Mouse (Mus musculus) C2C12 (cell line): ENCODE measurements at regions not wholly inside any gene's neighbourhood (a gene's known extent, or its start where the extent isn't known, plus 50 kb on each side); places are given as distances from the start of the nearest gene placed in this dataset.

ENCODE experiments used
- CTCF ChIP-seq: IDR thresholded peaks from one replicate; pipeline ENCODE4 v1.5.1; 2011; ENCODE audit not compliant: control insufficient read depth, insufficient read depth, insufficient read length
- USF1 ChIP-seq: IDR thresholded peaks from one replicate; pipeline ENCODE4 v1.6.1; 2011; ENCODE audit warnings: low read depth, mild to moderate bottlenecking, control low read depth, moderate library complexity

DNA sequence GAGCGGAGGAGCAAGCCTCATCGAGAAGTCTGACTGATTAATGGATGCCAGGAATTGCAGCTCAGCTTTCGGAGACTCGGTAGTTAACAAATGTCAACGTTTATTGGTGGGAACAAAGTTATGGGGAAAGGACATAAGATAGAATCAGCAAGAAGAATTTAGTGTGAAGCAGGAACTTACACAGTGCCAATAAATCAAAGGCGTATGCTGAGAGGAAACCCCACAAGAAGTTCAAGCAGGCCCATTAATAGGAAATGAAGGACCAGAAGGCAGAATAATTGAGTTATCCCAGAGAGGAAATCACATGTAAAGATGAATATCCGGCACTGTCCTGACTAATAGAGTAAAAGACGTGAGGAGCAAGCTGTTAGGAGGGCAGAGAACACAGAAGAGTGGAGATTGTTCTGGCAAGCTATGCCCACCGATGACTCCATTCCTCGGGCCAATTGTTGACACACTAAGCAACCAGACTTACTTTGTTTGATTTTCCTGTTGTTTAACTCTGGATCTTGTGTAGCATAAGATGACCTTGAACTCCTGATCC, 293.4 kb upstream of the Pabpc6 start:
- TF ChIP-seq CTCF, result no peak
- no peak for TF ChIP-seq USF1
